Mouse (Mus musculus): ENCODE data around the gene Klk1. TPM values are rescaled to one million over a fixed set of nuclear protein-coding genes. Genes with fewer than 3 reads are reported as not detected.

The Klk1 gene
- polyA plus RNA-seq, 1 experiment from 2014 or later: not detected

GRCm38 (mm10) chr7:44261147-44261546, 36.0 kb downstream of the Klk1 start, which contains the start of gene Gm15517:
Gene Gm15517 (plus strand): TSS chr7:44261447.
- Histone ChIP-seq H3K4me1 (replicated peaks; ENCODE audit: control insufficient read depth, insufficient read depth, low read length) (peaks cover 3% of the 10 kb centered on the region; the same call in 1 of the 2 replicates), H3K27ac (ENCODE audit: low read depth, low read length) (no peak within 1 kb of the TSS), H3K27me3 (ENCODE audit: control insufficient read depth, insufficient read depth, low read length) (peaks cover 2% of the 10 kb centered on the region; the same call in 1 of the 2 replicates), H3K9me3 (ENCODE audit: control insufficient read depth, low read length) (no peaks in the 10 kb centered on the region), H3K9ac (ENCODE audit: low read length) (no peak within 1 kb of the TSS), H3K36me3 (ENCODE audit: control insufficient read depth, insufficient read depth, low read length) (no peaks in the 10 kb centered on the region), H3K4me2 (ENCODE audit: low read depth, low read length, severe bottlenecking) (no peak within 1 kb of the TSS), H3K4me3 (ENCODE audit: low read depth, low read length) (no peak within 1 kb of the TSS)
- ATAC-seq (replicated peaks; ENCODE audit: low FRiP score) (no peak), DNase-seq (ENCODE audit: low spot score) (no peak)
- WGBS: 73% methylated on average over 5 of the region's 5 CpGs

GRCm38 (mm10) chr7:44262791-44263643, 37.9 kb downstream of the Klk1 start:
- Histone ChIP-seq H3K9ac (ENCODE audit: low read length) (peak overlapping the region; percentile 43), H3K27me3 (ENCODE audit: control insufficient read depth, insufficient read depth, low read length) (peaks cover 2% of the 10 kb centered on the region; the same call in 1 of the 2 replicates), H3K9me3 (ENCODE audit: control insufficient read depth, low read length) (no peaks in the 10 kb centered on the region), H3K4me1 (replicated peaks; ENCODE audit: control insufficient read depth, insufficient read depth, low read length) (peaks cover 3% of the 10 kb centered on the region; the same call in 1 of the 2 replicates), H3K4me2 (ENCODE audit: low read depth, low read length, severe bottlenecking) (peak overlapping the region; percentile 48), H3K27ac (ENCODE audit: low read depth, low read length) (no peak overlapping the region), H3K36me3 (ENCODE audit: control insufficient read depth, insufficient read depth, low read length) (no peaks in the 10 kb centered on the region), H3K4me3 (ENCODE audit: low read depth, low read length) (peak overlapping the region; percentile 18; the same call in 1 of the 2 replicates)
- ATAC-seq (replicated peaks; ENCODE audit: low FRiP score) (peak; percentile 68), DNase-seq (ENCODE audit: low spot score) (peak; percentile 96)
- 2% methylated on average over 34 of the region's 34 CpGs for WGBS

GRCm38 (mm10) chr7:44268117-44268516, 43.0 kb downstream of the Klk1 start:
- no peak overlapping the region for H3K4me2 ChIP-seq (ENCODE audit: low read depth, low read length, severe bottlenecking)
- no peak overlapping the region for H3K9ac ChIP-seq (ENCODE audit: low read length)
- DNase-seq (ENCODE audit: low spot score) (no peak), ATAC-seq (replicated peaks; ENCODE audit: low FRiP score) (no peak)
- H3K9me3 ChIP-seq (ENCODE audit: control insufficient read depth, low read length): no peaks in the 10 kb centered on the region
- H3K4me1 ChIP-seq (replicated peaks; ENCODE audit: control insufficient read depth, insufficient read depth, low read length): peaks cover under 1% of the 10 kb centered on the region; the same call in 1 of the 2 replicates
- WGBS: 85% methylated on average over 11 of the region's 11 CpGs
- no peak overlapping the region for H3K4me3 ChIP-seq (ENCODE audit: low read depth, low read length)
- no peaks in the 10 kb centered on the region for H3K27me3 ChIP-seq (ENCODE audit: control insufficient read depth, insufficient read depth, low read length)
- no peak overlapping the region for H3K27ac ChIP-seq (ENCODE audit: low read depth, low read length)
- no peaks in the 10 kb centered on the region for H3K36me3 ChIP-seq (ENCODE audit: control insufficient read depth, insufficient read depth, low read length)

GRCm38 (mm10) chr7:44269397-44269796, 44.2 kb downstream of the Klk1 start:
- Histone ChIP-seq H3K27me3 (ENCODE audit: control insufficient read depth, insufficient read depth, low read length) (no peaks in the 10 kb centered on the region), H3K27ac (ENCODE audit: low read depth, low read length) (no peak overlapping the region), H3K9ac (ENCODE audit: low read length) (no peak overlapping the region), H3K9me3 (ENCODE audit: control insufficient read depth, low read length) (no peaks in the 10 kb centered on the region), H3K4me3 (ENCODE audit: low read depth, low read length) (no peak overlapping the region), H3K4me2 (ENCODE audit: low read depth, low read length, severe bottlenecking) (no peak overlapping the region), H3K4me1 (replicated peaks; ENCODE audit: control insufficient read depth, insufficient read depth, low read length) (no peaks in the 10 kb centered on the region), H3K36me3 (ENCODE audit: control insufficient read depth, insufficient read depth, low read length) (no peaks in the 10 kb centered on the region)
- no peak for DNase-seq (ENCODE audit: low spot score)
- WGBS: 88% methylated on average over 2 of the region's 2 CpGs
- ATAC-seq (replicated peaks; ENCODE audit: low FRiP score): no peak

GRCm38 (mm10) chr7:44271309-44271708, 46.1 kb downstream of the Klk1 start:
- no peak for DNase-seq (ENCODE audit: low spot score)

GRCm38 (mm10) chr7:44272546-44272945, 47.4 kb downstream of the Klk1 start:
- H3K9me3 ChIP-seq (ENCODE audit: control insufficient read depth, low read length): no peaks in the 10 kb centered on the region
- H3K4me1 ChIP-seq (replicated peaks; ENCODE audit: control insufficient read depth, insufficient read depth, low read length): no peaks in the 10 kb centered on the region
- DNase-seq (ENCODE audit: low spot score) (no peak), ATAC-seq (replicated peaks; ENCODE audit: low FRiP score) (no peak)
- no peaks in the 10 kb centered on the region; the same call in 1 of the 2 replicates for H3K27me3 ChIP-seq (ENCODE audit: control insufficient read depth, insufficient read depth, low read length)
- H3K9ac ChIP-seq (ENCODE audit: low read length): no peak overlapping the region
- no peak overlapping the region for H3K27ac ChIP-seq (ENCODE audit: low read depth, low read length)
- no peak overlapping the region for H3K4me2 ChIP-seq (ENCODE audit: low read depth, low read length, severe bottlenecking)
- 90% methylated on average over 7 of the region's 7 CpGs for WGBS
- H3K4me3 ChIP-seq (ENCODE audit: low read depth, low read length): no peak overlapping the region
- H3K36me3 ChIP-seq (ENCODE audit: control insufficient read depth, insufficient read depth, low read length): no peaks in the 10 kb centered on the region

More at GRCm38 (mm10) chr7:44271309-44271708, 46.1 kb downstream of the Klk1 start:
- no peaks in the 10 kb centered on the region for H3K36me3 ChIP-seq (ENCODE audit: control insufficient read depth, insufficient read depth, low read length)
- no peak overlapping the region for H3K9ac ChIP-seq (ENCODE audit: low read length)
- no peak overlapping the region for H3K4me2 ChIP-seq (ENCODE audit: low read depth, low read length, severe bottlenecking)
- 74% methylated on average over 2 of the region's 2 CpGs for WGBS
- H3K9me3 ChIP-seq (ENCODE audit: control insufficient read depth, low read length): no peaks in the 10 kb centered on the region
- H3K27me3 ChIP-seq (ENCODE audit: control insufficient read depth, insufficient read depth, low read length): no peaks in the 10 kb centered on the region; the same call in 1 of the 2 replicates
- no peak overlapping the region for H3K27ac ChIP-seq (ENCODE audit: low read depth, low read length)
- ATAC-seq (replicated peaks; ENCODE audit: low FRiP score): no peak
- H3K4me1 ChIP-seq (replicated peaks; ENCODE audit: control insufficient read depth, insufficient read depth, low read length): no peaks in the 10 kb centered on the region
- no peak overlapping the region for H3K4me3 ChIP-seq (ENCODE audit: low read depth, low read length)

- H3K36me3 ChIP-seq (ENCODE audit: control insufficient read depth, insufficient read depth, low read length): no peaks in the 10 kb centered on the region
- ATAC-seq (replicated peaks; ENCODE audit: low FRiP score): no peak
- H3K9ac ChIP-seq (ENCODE audit: low read length): no peak overlapping the region
- no peaks in the 10 kb centered on the region for H3K9me3 ChIP-seq (ENCODE audit: control insufficient read depth, low read length)
- no peaks in the 10 kb centered on the region; the same call in 1 of the 2 replicates for H3K27me3 ChIP-seq (ENCODE audit: control insufficient read depth, insufficient read depth, low read length)
- H3K4me3 ChIP-seq (ENCODE audit: low read depth, low read length): no peak overlapping the region
- H3K4me1 ChIP-seq (replicated peaks; ENCODE audit: control insufficient read depth, insufficient read depth, low read length): no peaks in the 10 kb centered on the region
- H3K27ac ChIP-seq (ENCODE audit: low read depth, low read length): no peak overlapping the region
- no peak overlapping the region for H3K4me2 ChIP-seq (ENCODE audit: low read depth, low read length, severe bottlenecking)
- DNase-seq (ENCODE audit: low spot score): no peak
- WGBS: 69% methylated on average over 7 of the region's 7 CpGs
These were observed 48.3 kb downstream of the Klk1 start for GRCm38 (mm10) chr7:44273446-44273845.

- no peak overlapping the region for H3K9ac ChIP-seq (ENCODE audit: low read length)
- WGBS: 38% methylated on average over 11 of the region's 11 CpGs
- H3K4me2 ChIP-seq (ENCODE audit: low read depth, low read length, severe bottlenecking): no peak overlapping the region
- H3K9me3 ChIP-seq (ENCODE audit: control insufficient read depth, low read length): no peaks in the 10 kb centered on the region
- no peak overlapping the region for H3K27ac ChIP-seq (ENCODE audit: low read depth, low read length)
- DNase-seq (ENCODE audit: low spot score) (no peak), ATAC-seq (replicated peaks; ENCODE audit: low FRiP score) (no peak)
- H3K4me1 ChIP-seq (replicated peaks; ENCODE audit: control insufficient read depth, insufficient read depth, low read length): no peaks in the 10 kb centered on the region
- H3K27me3 ChIP-seq (ENCODE audit: control insufficient read depth, insufficient read depth, low read length): no peaks in the 10 kb centered on the region; the same call in 1 of the 2 replicates
- no peaks in the 10 kb centered on the region for H3K36me3 ChIP-seq (ENCODE audit: control insufficient read depth, insufficient read depth, low read length)
- H3K4me3 ChIP-seq (ENCODE audit: low read depth, low read length): no peak overlapping the region
These were observed 48.9 kb downstream of the Klk1 start for GRCm38 (mm10) chr7:44274096-44274495.

Measured in forebrain, embryonic 11.5 days (tissue).